Mouse (Mus musculus): ENCODE measurements around the gene Gm20931. TPM values are rescaled to one million over a fixed set of nuclear protein-coding genes. Genes with fewer than 3 reads are reported as not detected.
"Not testable (repeated sequence)": the region's sequence is repeated elsewhere in the genome, so short reads cannot be mapped to it uniquely, and the experiment has no call there.

Gm20931 gene
- polyA plus RNA-seq (2016; fragmentation: Nextera tagmentation; extraction: Ambion mirVana): not detected in 2 replicates

DNA sequence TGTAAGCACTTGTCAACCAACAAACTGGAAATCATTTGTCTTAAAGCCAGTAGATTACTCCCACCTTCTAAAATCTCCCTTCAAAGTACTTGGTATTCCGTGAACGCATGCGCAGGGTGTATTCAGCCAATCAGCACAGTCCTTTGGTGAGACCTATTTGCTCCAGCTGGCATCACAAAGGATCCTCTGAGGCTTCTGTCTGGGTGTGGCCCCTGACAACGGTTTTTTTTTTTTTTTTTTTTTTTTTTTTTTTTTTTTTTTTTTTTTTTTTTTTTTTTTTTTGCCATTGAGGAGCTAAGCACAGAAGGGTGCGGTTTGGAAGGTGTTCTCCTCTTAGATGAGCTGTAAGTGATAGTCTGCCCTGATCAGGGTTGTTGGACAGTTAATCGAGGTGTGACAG is at the start of gene Gm20931:
Gene Gm20931 (plus strand): TSS at position 301 of the 400 bp plus-strand sequence.
- WGBS: no CpG with 5 or more reads among the region's 6 CpGs
- not testable (repeated sequence) for H3K36me3 ChIP-seq; ATAC-seq (ENCODE audit: insufficient number of reproducible peaks, low FRiP score); H3K4me1 ChIP-seq (replicated peaks); H3K27ac ChIP-seq (ENCODE audit: poor library complexity, severe bottlenecking); H3K9ac ChIP-seq; H3K9me3 ChIP-seq (replicated peaks); H3K4me3 ChIP-seq; H3K27me3 ChIP-seq (replicated peaks); H3K4me2 ChIP-seq
